Mouse (Mus musculus) forebrain, embryonic 15.5 days (tissue): ENCODE measurements at regions not wholly inside any gene's neighbourhood (a gene's known extent, or its start where the extent isn't known, plus 50 kb on each side); places are given as distances from the start of the nearest gene placed in this dataset.

Source experiments
- ATAC-seq: fragments of 200-750 bp; cut with Nextera tagmentation; replicated peaks from 2 replicates; pipeline ENCODE4 v1.8.0; 2017; ENCODE audit warnings: mild to moderate bottlenecking, moderate TSS enrichment, moderate library complexity
- H3K27ac ChIP-seq: fragments of 300-500 bp; sonication (generic); replicated peaks from 2 replicates; pipeline ENCODE4 v1.5.1; 2015; ENCODE audit warnings: mild to moderate bottlenecking, inconsistent platforms
- H3K27me3 ChIP-seq: fragments of 300-500 bp; sonication (generic); 2 replicates; pipeline ENCODE4 v1.6.1; 2015; ENCODE audit warnings: inconsistent platforms
- H3K36me3 ChIP-seq: fragments of 300-500 bp; sonication (generic); 2 replicates; pipeline ENCODE4 v1.6.1; 2015; ENCODE audit warnings: mild to moderate bottlenecking, inconsistent platforms
- H3K4me1 ChIP-seq: fragments of 300-500 bp; sonication (generic); 2 replicates; pipeline ENCODE4 v1.6.1; 2015; ENCODE audit warnings: inconsistent platforms
- H3K4me2 ChIP-seq: fragments of 300-500 bp; sonication (generic); replicated peaks from 2 replicates; pipeline ENCODE4 v1.6.1; 2015; ENCODE audit warnings: mild to moderate bottlenecking, inconsistent platforms
- H3K4me3 ChIP-seq: fragments of 300-500 bp; sonication (generic); 2 replicates; pipeline ENCODE4 v1.5.1; 2015; ENCODE audit warnings: mild to moderate bottlenecking, inconsistent platforms
- H3K9ac ChIP-seq: fragments of 300-500 bp; sonication (generic); replicated peaks from 2 replicates; pipeline ENCODE4 v1.6.1; 2015; ENCODE audit warnings: mild to moderate bottlenecking, inconsistent platforms
- H3K9me3 ChIP-seq: fragments of 300-500 bp; sonication (generic); 2 replicates; pipeline ENCODE4 v1.6.1; 2016; ENCODE audit warnings: inconsistent platforms
- WGBS: fragments of 180-500 bp; shearing (Covaris S2); methylation state at CpG from one replicate; pipeline ENCODE4 v1.1.7; 2015; ENCODE audit warnings: mixed read lengths; 5-methylcytosine and 5-hydroxymethylcytosine counted together

DNA sequence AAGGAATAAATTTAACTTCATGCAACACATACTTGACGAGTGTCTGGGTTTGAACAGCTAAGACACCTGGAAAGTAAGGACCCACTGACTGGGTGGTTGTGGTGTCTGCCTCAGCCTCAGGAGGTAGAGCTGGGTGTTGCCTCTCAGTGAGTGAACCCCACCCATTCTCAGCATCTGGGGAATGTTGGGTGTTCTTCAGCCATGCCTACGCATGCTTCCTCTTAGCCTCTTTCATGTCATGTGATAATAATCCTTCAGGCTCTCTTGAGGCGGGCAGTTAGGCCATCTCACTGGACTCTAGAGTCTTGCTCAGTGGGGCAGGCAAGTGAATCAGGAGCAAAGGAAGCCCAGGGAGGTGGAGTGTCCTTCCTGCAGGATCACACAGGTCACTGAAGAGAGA is 143.4 kb upstream of the Slc38a2 start:
- Histone ChIP-seq H3K9ac (no peak overlapping the region), H3K9me3 (no peaks in the 10 kb centered on the region), H3K27ac (no peak overlapping the region), H3K36me3 (no peaks in the 10 kb centered on the region), H3K4me1 (no peaks in the 10 kb centered on the region), H3K4me2 (no peak overlapping the region), H3K4me3 (no peak overlapping the region), H3K27me3 (no peaks in the 10 kb centered on the region)
- ATAC-seq: no peak
- 93% methylated on average over 3 of the region's 3 CpGs for WGBS

DNA sequence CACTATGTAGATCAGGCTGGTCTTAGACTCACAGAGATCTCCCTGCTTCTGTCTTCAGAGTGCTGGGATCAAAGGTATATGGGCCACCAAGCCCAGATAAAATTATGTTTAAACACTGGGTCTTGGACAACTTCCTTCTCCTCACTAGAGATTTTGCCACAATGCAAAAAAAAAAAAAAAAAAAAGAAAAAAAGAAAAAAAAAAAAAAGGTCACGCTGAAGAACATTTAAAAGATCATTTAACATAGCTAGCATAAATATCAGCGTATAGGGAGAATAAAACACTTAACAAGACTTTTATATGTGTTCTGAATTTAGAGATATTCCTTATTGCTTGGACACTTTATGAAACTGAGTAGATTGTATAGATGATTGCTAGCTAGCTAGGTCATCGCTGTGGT is 137.1 kb upstream of the Slc38a2 start:
- H3K27me3 ChIP-seq: no peaks in the 10 kb centered on the region
- no peak overlapping the region for H3K4me2 ChIP-seq
- no peak overlapping the region for H3K9ac ChIP-seq
- WGBS: 92% methylated on average over 3 of the region's 3 CpGs
- no peak overlapping the region for H3K27ac ChIP-seq
- no peaks in the 10 kb centered on the region for H3K9me3 ChIP-seq
- H3K4me3 ChIP-seq: no peak overlapping the region
- no peaks in the 10 kb centered on the region for H3K36me3 ChIP-seq
- no peak for ATAC-seq
- H3K4me1 ChIP-seq: no peaks in the 10 kb centered on the region

DNA sequence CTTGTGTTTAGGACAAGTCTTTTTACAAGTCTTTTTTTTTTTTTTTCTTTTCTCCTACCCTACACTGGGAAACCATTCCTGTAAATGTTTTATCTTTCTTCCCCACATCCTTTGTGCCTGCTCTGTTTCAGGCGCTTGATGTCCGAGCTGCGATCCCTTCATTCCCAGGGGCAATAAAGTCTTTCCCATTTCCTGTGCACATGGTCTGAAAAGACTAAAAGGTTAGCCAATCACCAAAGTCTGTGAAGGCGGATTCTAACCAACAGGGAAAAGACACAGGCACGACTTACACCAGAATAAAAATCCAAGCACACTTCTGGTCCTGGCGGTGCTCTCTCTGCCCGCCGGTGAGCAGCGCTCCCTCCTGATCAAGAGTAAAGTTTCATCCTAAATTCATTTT is 135.3 kb upstream of the Slc38a2 start:
- H3K4me3 ChIP-seq: no peak overlapping the region
- no peak overlapping the region for H3K9ac ChIP-seq
- no peaks in the 10 kb centered on the region for H3K4me1 ChIP-seq
- no peak for ATAC-seq
- 84% methylated on average over 9 of the region's 9 CpGs for WGBS
- no peaks in the 10 kb centered on the region for H3K27me3 ChIP-seq
- H3K9me3 ChIP-seq: no peaks in the 10 kb centered on the region
- H3K36me3 ChIP-seq: no peaks in the 10 kb centered on the region
- no peak overlapping the region for H3K4me2 ChIP-seq
- H3K27ac ChIP-seq: no peak overlapping the region

- H3K9me3 ChIP-seq: no peaks in the 10 kb centered on the region
- H3K4me3 ChIP-seq: no peak overlapping the region
- ATAC-seq: no peak
- no peaks in the 10 kb centered on the region for H3K4me1 ChIP-seq
- H3K9ac ChIP-seq: no peak overlapping the region
- no peaks in the 10 kb centered on the region for H3K36me3 ChIP-seq
- H3K27me3 ChIP-seq: no peaks in the 10 kb centered on the region
- H3K4me2 ChIP-seq: no peak overlapping the region
- WGBS: 89% methylated on average over 10 of the region's 10 CpGs
- no peak overlapping the region for H3K27ac ChIP-seq
Observed at GRCm38 (mm10) chr15:96834162-96834843, 134.8 kb upstream of the Slc38a2 start.

- ATAC-seq: no peak
- H3K27ac ChIP-seq: no peak overlapping the region
- H3K9ac ChIP-seq: no peak overlapping the region
- no peaks in the 10 kb centered on the region for H3K9me3 ChIP-seq
- H3K4me1 ChIP-seq: no peaks in the 10 kb centered on the region
- H3K27me3 ChIP-seq: no peaks in the 10 kb centered on the region
- 90% methylated on average over 10 of the region's 10 CpGs for WGBS
- H3K4me2 ChIP-seq: no peak overlapping the region
- H3K4me3 ChIP-seq: no peak overlapping the region
- H3K36me3 ChIP-seq: no peaks in the 10 kb centered on the region
Observed at GRCm38 (mm10) chr15:96832389-96832788, 132.9 kb upstream of the Slc38a2 start.

- Histone ChIP-seq H3K4me2 (no peak overlapping the region), H3K4me1 (no peaks in the 10 kb centered on the region), H3K9me3 (no peaks in the 10 kb centered on the region), H3K27ac (no peak overlapping the region), H3K4me3 (no peak overlapping the region), H3K9ac (no peak overlapping the region), H3K36me3 (no peaks in the 10 kb centered on the region), H3K27me3 (no peaks in the 10 kb centered on the region)
- no peak for ATAC-seq
- 93% methylated on average over 10 of the region's 10 CpGs for WGBS
Observed at GRCm38 (mm10) chr15:96831256-96831655, 131.7 kb upstream of the Slc38a2 start.

GRCm38 (mm10) chr15:96830578-96830977 is 131.0 kb upstream of the Slc38a2 start:
- H3K9me3 ChIP-seq: no peaks in the 10 kb centered on the region
- H3K27me3 ChIP-seq: no peaks in the 10 kb centered on the region
- no peak overlapping the region for H3K4me3 ChIP-seq
- no peak overlapping the region for H3K4me2 ChIP-seq
- ATAC-seq: no peak
- H3K4me1 ChIP-seq: no peaks in the 10 kb centered on the region
- no peak overlapping the region for H3K27ac ChIP-seq
- no peak overlapping the region for H3K9ac ChIP-seq
- WGBS: 93% methylated on average over 11 of the region's 11 CpGs
- H3K36me3 ChIP-seq: no peaks in the 10 kb centered on the region

- H3K36me3 ChIP-seq: no peaks in the 10 kb centered on the region
- H3K4me1 ChIP-seq: no peaks in the 10 kb centered on the region
- no peak overlapping the region for H3K4me3 ChIP-seq
- no peak overlapping the region for H3K4me2 ChIP-seq
- 91% methylated on average over 12 of the region's 12 CpGs for WGBS
- H3K9me3 ChIP-seq: no peaks in the 10 kb centered on the region
- ATAC-seq: no peak
- H3K27ac ChIP-seq: no peak overlapping the region
- H3K27me3 ChIP-seq: no peaks in the 10 kb centered on the region
- H3K9ac ChIP-seq: no peak overlapping the region
Observed at GRCm38 (mm10) chr15:96829941-96830340, 130.4 kb upstream of the Slc38a2 start.

- WGBS: 89% methylated on average over 8 of the region's 8 CpGs
- H3K27me3 ChIP-seq: no peaks in the 10 kb centered on the region
- H3K27ac ChIP-seq: no peak overlapping the region
- H3K9ac ChIP-seq: no peak overlapping the region
- H3K4me1 ChIP-seq: no peaks in the 10 kb centered on the region
- no peaks in the 10 kb centered on the region for H3K36me3 ChIP-seq
- no peak for ATAC-seq
- H3K9me3 ChIP-seq: no peaks in the 10 kb centered on the region
- no peak overlapping the region for H3K4me2 ChIP-seq
- no peak overlapping the region for H3K4me3 ChIP-seq
Observed at GRCm38 (mm10) chr15:96828681-96829080, 129.2 kb upstream of the Slc38a2 start.

DNA sequence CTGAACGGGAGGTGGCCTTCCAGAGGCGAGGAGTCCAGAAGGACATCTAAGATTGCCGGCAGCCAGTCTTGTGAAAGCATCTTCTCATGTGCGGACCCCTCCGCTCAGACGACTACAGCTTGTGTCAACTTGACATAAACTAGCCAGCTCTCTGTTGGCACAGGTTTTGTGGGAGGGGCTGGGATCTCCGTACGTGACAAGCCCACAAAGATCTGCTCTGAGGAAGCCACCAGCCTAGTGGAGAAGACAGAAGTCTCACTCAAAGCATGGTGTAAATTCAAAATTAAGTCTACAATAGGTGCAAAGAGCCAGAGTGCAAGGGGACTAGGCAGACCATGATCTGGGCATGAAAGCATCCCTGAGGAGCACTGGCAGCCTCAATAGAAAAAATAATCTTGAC is 128.4 kb upstream of the Slc38a2 start:
- H3K27ac ChIP-seq: no peak overlapping the region
- no peaks in the 10 kb centered on the region for H3K4me1 ChIP-seq
- ATAC-seq: no peak
- H3K36me3 ChIP-seq: no peaks in the 10 kb centered on the region
- 89% methylated on average over 8 of the region's 8 CpGs for WGBS
- no peak overlapping the region for H3K4me3 ChIP-seq
- H3K27me3 ChIP-seq: no peaks in the 10 kb centered on the region
- no peaks in the 10 kb centered on the region for H3K9me3 ChIP-seq
- no peak overlapping the region for H3K9ac ChIP-seq
- no peak overlapping the region for H3K4me2 ChIP-seq

DNA sequence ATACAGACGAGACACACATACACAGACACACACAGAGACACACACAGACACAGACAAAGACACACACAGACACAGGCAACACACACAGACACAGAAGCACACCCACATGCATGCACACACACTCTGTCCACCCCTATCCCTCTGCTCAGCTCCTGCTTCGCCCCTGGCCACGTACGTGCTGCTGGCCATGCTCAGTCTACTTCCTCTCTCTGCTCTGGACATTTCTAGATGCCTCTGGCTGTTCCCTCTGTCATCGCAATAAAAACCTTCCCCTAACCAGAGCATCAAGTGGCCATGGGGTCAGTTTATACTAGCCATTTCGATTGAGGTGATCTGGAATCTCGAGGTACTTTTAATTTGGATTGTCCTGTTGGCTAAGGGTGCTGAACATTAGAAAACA is 118.9 kb upstream of the Slc38a2 start:
- Histone ChIP-seq H3K4me1 (no peaks in the 10 kb centered on the region), H3K4me3 (no peak overlapping the region), H3K4me2 (no peak overlapping the region), H3K9me3 (no peaks in the 10 kb centered on the region), H3K9ac (no peak overlapping the region), H3K27me3 (no peaks in the 10 kb centered on the region), H3K27ac (no peak overlapping the region), H3K36me3 (no peaks in the 10 kb centered on the region)
- ATAC-seq: no peak
- 88% methylated on average over 7 of the region's 7 CpGs for WGBS

GRCm38 (mm10) chr15:96817626-96818025 is 118.1 kb upstream of the Slc38a2 start:
- 83% methylated on average over 5 of the region's 5 CpGs for WGBS

DNA sequence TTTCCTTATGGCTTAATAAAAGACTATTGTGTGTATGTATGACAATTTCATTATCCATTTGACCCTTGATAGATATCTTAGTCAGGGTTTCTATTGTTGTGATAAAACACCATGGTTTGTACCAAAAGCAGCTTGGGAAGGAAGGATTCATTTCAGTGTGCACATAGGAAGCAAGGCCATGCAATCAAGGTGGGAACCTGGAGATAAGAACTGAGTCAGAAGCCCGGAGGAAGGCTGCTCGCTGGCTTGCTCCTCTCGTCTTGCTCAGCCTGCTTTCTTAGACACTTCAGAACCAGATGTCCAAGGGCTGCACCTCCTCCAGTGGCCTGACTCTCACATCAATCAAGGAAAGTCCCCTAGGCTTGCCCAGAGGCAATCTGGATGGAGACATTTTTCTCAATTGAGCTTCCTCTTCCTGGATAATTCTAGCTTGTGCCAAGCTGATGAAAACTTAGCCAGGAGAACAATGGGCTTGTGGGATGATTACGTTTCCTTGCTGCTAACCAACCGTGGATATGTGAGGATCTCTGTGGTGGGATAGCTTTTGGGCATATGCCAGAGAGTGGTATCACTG is 117.6 kb upstream of the Slc38a2 start:
- no peak overlapping the region for H3K4me3 ChIP-seq
- H3K27me3 ChIP-seq: no peaks in the 10 kb centered on the region
- H3K9ac ChIP-seq: no peak overlapping the region
- 87% methylated on average over 5 of the region's 5 CpGs for WGBS
- no peak overlapping the region for H3K27ac ChIP-seq
- no peak overlapping the region for H3K4me2 ChIP-seq
- H3K36me3 ChIP-seq: no peaks in the 10 kb centered on the region
- no peaks in the 10 kb centered on the region for H3K4me1 ChIP-seq
- ATAC-seq: no peak
- no peaks in the 10 kb centered on the region for H3K9me3 ChIP-seq

More at GRCm38 (mm10) chr15:96817626-96818025, 118.1 kb upstream of the Slc38a2 start:
- no peak overlapping the region for H3K4me2 ChIP-seq
- no peaks in the 10 kb centered on the region for H3K36me3 ChIP-seq
- no peaks in the 10 kb centered on the region for H3K27me3 ChIP-seq
- H3K27ac ChIP-seq: no peak overlapping the region
- H3K4me1 ChIP-seq: no peaks in the 10 kb centered on the region
- H3K9ac ChIP-seq: no peak overlapping the region
- no peak for ATAC-seq
- no peak overlapping the region for H3K4me3 ChIP-seq
- H3K9me3 ChIP-seq: no peaks in the 10 kb centered on the region
